Mouse (Mus musculus) brain, adult 2 months (tissue): ENCODE results near the gene Krtap1-3.

Experiments
- DNase-seq: peaks from one replicate; pipeline ENCODE4 v3.0.0; 2011; ENCODE audit warnings: low read depth, low spot score

Gene Krtap1-3

DNA sequence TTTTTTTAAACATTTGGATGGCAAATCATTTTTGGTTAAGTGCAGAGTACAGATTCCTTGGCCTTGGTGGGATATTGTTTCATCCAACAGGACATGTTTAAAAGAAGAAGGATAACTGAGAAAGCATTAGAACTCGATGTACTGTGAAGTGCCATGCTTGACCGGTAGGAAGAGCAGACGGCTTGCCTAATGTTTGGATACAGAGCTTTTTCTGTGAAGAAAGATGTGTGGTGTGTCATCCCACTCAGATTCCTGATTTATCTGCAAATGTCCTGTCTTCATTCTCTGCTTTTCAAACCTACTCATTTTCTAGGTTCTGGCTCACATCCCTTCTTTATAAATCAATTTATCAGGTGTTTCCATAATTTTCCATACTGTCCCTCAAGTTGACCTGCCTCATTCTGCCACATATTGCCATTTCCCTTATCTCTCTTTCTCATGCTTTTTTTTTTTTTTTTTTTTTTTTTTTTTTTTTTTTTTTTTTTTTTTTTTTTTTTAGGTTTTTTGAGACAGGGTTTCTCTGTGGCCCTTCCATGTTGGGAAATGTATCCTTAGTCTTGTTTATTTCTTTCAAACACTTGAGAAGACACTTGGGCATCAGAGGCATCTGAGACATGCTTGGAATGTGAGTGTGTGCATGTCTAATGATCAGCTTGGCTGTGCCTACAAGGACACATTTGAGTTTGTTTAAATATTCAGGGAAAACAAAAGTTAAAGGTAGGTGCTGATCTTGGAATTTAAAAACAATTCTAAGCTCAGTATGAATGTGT is 33.0 kb downstream of the Krtap1-3 start:
- DNase-seq, result peak; percentile 60

DNA sequence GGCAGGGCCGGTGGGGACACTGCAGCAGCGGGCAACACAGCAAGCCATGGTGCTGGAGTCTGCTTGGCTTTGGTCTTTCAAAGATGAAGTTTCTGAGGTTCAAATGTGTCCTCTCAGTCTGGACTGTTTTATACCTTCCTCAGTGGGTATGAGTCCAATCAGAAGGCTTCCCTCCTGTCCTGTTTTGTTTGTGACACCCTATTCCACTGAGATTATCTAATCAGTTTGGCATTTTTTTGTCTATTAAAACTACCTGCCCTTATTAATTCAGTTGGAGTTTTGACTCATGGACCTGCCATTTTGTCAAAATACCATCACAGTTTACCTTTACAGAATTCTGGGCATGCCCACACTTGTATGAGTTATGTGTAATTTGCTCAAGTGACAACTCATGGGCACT is 34.4 kb downstream of the Krtap1-3 start, which contains the start of gene Krtap3-2:
Gene Krtap3-2 (minus strand): TSS at position 101 of the 400 bp plus-strand sequence.
- no peak for DNase-seq

- no peak for DNase-seq
These were observed 34.9 kb downstream of the Krtap1-3 start for GRCm38 (mm10) chr11:99556195-99556594.

- DNase-seq, result no peak
These were observed 40.4 kb downstream of the Krtap1-3 start, which contains the start of gene Krtap3-3 for GRCm38 (mm10) chr11:99550765-99551164. TSS of gene Krtap3-3 (minus strand) at chr11:99550865.

- DNase-seq, result no peak
These were observed 43.2 kb downstream of the Krtap1-3 start for GRCm38 (mm10) chr11:99547892-99548291.
